Mouse (Mus musculus): Measurements from ENCODE around the gene Gm45799. TPM values are rescaled to one million over a fixed set of nuclear protein-coding genes. Genes with fewer than 3 reads are reported as not detected.

The Gm45799 gene
- polyA plus RNA-seq, 1 experiment from 2014 or later, result 35.8 TPM

DNA sequence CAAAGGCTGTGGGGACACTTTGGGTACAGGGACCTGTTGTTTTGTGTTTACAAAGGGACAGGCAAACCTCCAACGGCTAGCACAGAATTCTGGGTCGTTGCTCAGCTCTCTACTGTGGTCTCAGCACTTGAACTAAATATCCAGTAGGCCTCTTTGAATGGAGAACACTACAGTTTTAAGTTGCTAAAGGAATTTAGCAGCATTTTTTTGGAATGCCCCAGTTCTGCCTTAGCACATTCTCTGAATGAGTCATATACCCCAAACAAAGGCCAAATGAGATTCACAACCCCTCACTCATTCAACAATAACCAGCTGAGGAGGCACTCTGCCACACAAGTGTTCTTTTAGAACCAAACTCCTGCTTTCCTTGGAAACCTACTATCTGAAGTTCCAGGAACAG is 81.6 kb downstream of the Gm45799 start:
- no peak overlapping the region for H3K4me2 ChIP-seq (ENCODE audit: low read length)
- H3K36me3 ChIP-seq (ENCODE audit: insufficient read depth, low read length), result no peaks in the 10 kb centered on the region
- H3K4me3 ChIP-seq (replicated peaks; ENCODE audit: low read depth, low read length), result no peak overlapping the region
- WGBS, result 69% methylated on average over 2 of the region's 2 CpGs
- no peaks in the 10 kb centered on the region for H3K9me3 ChIP-seq (replicated peaks; ENCODE audit: low read length)
- ATAC-seq (replicated peaks; ENCODE audit: low FRiP score, low read depth) (no peak), DNase-seq (ENCODE audit: low spot score) (no peak)
- no peak for TF ChIP-seq CTCF (IDR thresholded peaks at IDR 0.05; ENCODE audit: low read depth)
- H3K27me3 ChIP-seq (ENCODE audit: insufficient read depth, low read length), result no peaks in the 10 kb centered on the region
- H3K4me1 ChIP-seq (replicated peaks; ENCODE audit: insufficient read depth, low read length), result no peaks in the 10 kb centered on the region
- H3K27ac ChIP-seq, result no peak overlapping the region
- no peak overlapping the region for H3K9ac ChIP-seq (ENCODE audit: low read depth, low read length)

DNA sequence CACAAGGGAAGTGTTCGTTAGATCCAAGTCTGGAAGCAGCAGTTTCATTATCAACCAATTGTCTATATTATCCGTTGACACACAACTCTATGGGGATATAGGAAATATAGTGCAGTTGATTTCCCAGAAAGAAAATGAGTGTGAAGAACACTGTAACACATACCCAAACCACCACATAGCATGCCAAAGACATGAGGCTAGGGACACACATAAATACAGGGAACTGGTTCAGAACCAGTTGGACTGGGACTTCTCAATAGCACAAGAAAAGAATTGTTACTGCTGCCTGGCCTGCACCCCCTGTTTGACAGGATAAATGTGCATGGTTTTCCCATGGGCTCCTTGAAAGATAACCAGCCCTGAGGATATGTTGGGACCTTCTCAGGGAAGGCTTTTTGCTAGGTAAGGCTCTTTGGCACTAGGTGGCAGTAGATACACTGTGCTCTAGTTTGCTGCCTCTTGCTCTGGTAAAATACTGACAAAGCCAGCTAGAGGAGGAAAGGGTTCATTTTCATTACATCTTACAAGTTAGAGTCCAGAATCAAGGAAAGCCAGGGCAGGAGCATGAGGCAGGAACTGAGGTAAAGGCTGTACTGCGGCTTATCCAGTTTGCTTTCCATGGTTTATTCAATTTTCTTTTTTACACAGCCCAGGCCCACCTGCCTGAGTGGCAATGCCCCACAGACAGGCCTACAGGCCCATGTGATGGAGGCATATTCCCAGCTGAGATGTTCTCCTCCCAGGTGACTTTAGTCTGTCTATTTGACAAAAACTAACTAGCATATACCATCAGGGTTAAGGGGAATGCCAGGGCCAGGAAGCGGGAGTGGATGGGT is 86.0 kb downstream of the Gm45799 start:
- Histone ChIP-seq H3K27me3 (ENCODE audit: insufficient read depth, low read length) (no peaks in the 10 kb centered on the region), H3K9ac (ENCODE audit: low read depth, low read length) (no peak overlapping the region), H3K4me2 (ENCODE audit: low read length) (no peak overlapping the region), H3K4me1 (replicated peaks; ENCODE audit: insufficient read depth, low read length) (no peaks in the 10 kb centered on the region), H3K4me3 (replicated peaks; ENCODE audit: low read depth, low read length) (no peak overlapping the region), H3K36me3 (ENCODE audit: insufficient read depth, low read length) (0 out of 2 replicates have a peak, but pooled peaks cover 6% of the 10 kb centered on the region), H3K9me3 (replicated peaks; ENCODE audit: low read length) (no peaks in the 10 kb centered on the region), H3K27ac (no peak overlapping the region)
- DNase-seq (ENCODE audit: low spot score), result peak; percentile 93
- peak; percentile 95 for TF ChIP-seq CTCF (IDR thresholded peaks at IDR 0.05; ENCODE audit: low read depth)
- 88% methylated on average over 4 of the region's 4 CpGs for WGBS
- ATAC-seq (replicated peaks; ENCODE audit: low FRiP score, low read depth), result peak; percentile 77; the same call in 1 of the 2 replicates

DNA sequence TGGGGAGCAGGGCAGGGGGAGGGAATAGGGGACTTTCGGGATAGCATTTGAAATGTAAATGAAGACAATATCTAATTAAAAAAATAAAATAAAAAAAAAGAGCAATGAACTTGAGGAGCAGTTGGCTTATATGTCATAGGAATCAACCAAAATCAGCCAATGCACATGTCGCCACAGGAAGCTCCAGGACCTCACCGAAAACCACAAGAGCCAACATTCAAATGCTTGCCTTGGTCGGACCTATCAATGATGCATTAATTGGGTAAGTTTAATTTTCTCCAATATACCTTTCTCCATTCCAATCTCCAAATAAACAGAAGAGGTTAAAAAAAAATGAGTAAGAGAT is 86.6 kb downstream of the Gm45799 start:
- H3K27ac ChIP-seq, result no peak overlapping the region
- H3K4me1 ChIP-seq (replicated peaks; ENCODE audit: insufficient read depth, low read length), result no peaks in the 10 kb centered on the region
- DNase-seq (ENCODE audit: low spot score) (no peak), ATAC-seq (replicated peaks; ENCODE audit: low FRiP score, low read depth) (no peak)
- no peaks in the 10 kb centered on the region for H3K9me3 ChIP-seq (replicated peaks; ENCODE audit: low read length)
- no peak overlapping the region for H3K4me2 ChIP-seq (ENCODE audit: low read length)
- TF ChIP-seq CTCF (IDR thresholded peaks at IDR 0.05; ENCODE audit: low read depth), result no peak
- H3K27me3 ChIP-seq (ENCODE audit: insufficient read depth, low read length), result no peaks in the 10 kb centered on the region
- no peak overlapping the region for H3K9ac ChIP-seq (ENCODE audit: low read depth, low read length)
- H3K36me3 ChIP-seq (ENCODE audit: insufficient read depth, low read length), result 0 out of 2 replicates have a peak, but pooled peaks cover 9% of the 10 kb centered on the region
- H3K4me3 ChIP-seq (replicated peaks; ENCODE audit: low read depth, low read length), result no peak overlapping the region
- 96% methylated on average over 4 of the region's 4 CpGs for WGBS

DNA sequence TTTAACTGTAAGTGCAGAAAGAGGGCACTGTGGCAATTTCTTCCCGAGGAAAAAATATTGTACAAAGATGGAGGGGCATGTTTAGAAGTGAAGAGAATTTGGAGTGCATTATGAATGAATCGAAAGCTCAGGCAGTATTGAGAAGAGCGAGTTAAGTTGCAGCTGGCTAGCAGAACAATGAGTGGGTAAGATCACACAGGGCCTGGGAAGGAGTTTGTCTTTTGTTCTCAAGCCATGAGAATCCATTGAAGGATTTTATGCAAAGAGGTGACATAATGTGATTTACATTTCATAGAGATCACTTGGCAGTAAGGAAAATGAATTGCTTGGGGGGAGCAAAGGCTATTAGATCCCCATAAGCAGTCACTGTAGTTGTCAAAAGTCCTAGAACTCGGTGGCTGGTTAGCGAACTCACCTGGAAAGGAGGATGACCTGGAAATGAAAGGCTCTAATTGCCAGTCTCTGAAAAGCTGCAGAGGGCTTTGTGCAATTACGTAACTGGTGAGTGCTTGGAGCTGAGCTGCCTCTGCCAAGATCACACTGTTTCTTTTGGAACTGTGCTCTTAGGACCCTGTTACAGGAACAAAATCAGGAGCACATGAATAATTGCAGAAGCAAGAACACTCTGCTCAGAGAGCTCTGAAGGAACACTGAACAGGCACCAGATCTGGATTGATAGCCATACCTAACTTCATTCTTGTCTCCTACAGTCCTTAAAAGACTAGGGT is 88.5 kb downstream of the Gm45799 start:
- no peak overlapping the region for H3K27ac ChIP-seq
- peaks cover 28% of the 10 kb centered on the region for H3K36me3 ChIP-seq (ENCODE audit: insufficient read depth, low read length)
- H3K9ac ChIP-seq (ENCODE audit: low read depth, low read length), result no peak overlapping the region
- DNase-seq (ENCODE audit: low spot score) (no peak), ATAC-seq (replicated peaks; ENCODE audit: low FRiP score, low read depth) (no peak)
- H3K4me2 ChIP-seq (ENCODE audit: low read length), result no peak overlapping the region
- TF ChIP-seq CTCF (IDR thresholded peaks at IDR 0.05; ENCODE audit: low read depth), result no peak
- no peaks in the 10 kb centered on the region for H3K27me3 ChIP-seq (ENCODE audit: insufficient read depth, low read length)
- H3K4me3 ChIP-seq (replicated peaks; ENCODE audit: low read depth, low read length), result no peak overlapping the region
- WGBS, result 76% methylated on average over 6 of the region's 6 CpGs
- H3K9me3 ChIP-seq (replicated peaks; ENCODE audit: low read length), result no peaks in the 10 kb centered on the region
- no peaks in the 10 kb centered on the region for H3K4me1 ChIP-seq (replicated peaks; ENCODE audit: insufficient read depth, low read length)

DNA sequence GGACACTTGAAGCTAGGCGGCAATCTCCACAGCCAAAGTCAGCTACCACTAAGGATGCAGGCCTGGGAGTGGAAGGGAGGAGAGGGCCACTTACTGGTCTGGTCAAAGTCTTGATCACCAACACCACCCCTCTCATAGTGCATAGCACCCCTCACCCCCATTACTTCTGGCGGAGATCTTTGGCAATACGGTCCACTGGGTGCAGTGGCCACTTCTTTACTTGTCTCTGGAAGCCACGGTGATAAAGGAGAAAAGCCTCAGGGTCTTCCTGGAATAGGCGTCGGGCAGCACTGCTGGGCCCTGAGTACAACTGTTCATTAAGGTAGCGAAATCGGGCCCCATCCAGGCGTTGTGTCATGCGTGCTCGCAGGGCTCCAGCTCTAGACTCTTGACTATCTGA is 93.5 kb downstream of the Gm45799 start:
- 94% methylated on average over 11 of the region's 11 CpGs for WGBS
- Histone ChIP-seq H3K9me3 (replicated peaks; ENCODE audit: low read length) (no peaks in the 10 kb centered on the region), H3K4me3 (replicated peaks; ENCODE audit: low read depth, low read length) (no peak overlapping the region), H3K27ac (no peak overlapping the region), H3K27me3 (ENCODE audit: insufficient read depth, low read length) (no peaks in the 10 kb centered on the region), H3K4me1 (replicated peaks; ENCODE audit: insufficient read depth, low read length) (peaks cover 12% of the 10 kb centered on the region), H3K9ac (ENCODE audit: low read depth, low read length) (no peak overlapping the region), H3K36me3 (ENCODE audit: insufficient read depth, low read length) (peaks cover 34% of the 10 kb centered on the region), H3K4me2 (ENCODE audit: low read length) (no peak overlapping the region)
- DNase-seq (ENCODE audit: low spot score) (no peak), ATAC-seq (replicated peaks; ENCODE audit: low FRiP score, low read depth) (no peak)
- no peak for TF ChIP-seq CTCF (IDR thresholded peaks at IDR 0.05; ENCODE audit: low read depth)

Other genes with a start within 250 kb of the Gm45799 start
- 28.0 and 33.2 TPM in 2 replicates for gene Fam160a2, start 240.5 kb upstream of the Gm45799 start, polyA plus RNA-seq (2015; fragmentation: Nextera tagmentation; extraction: Ambion mirVana)
- 0.05 TPM in 1 of 2 replicates, not detected in the other for gene Cnga4, start 236.0 kb upstream of the Gm45799 start, polyA plus RNA-seq (2015; fragmentation: Nextera tagmentation; extraction: Ambion mirVana)
- gene Cckbr, start 214.8 kb upstream of the Gm45799 start, polyA plus RNA-seq (2015; fragmentation: Nextera tagmentation; extraction: Ambion mirVana), result 0.59 and 0.62 TPM in 2 replicates
- gene Cavin3, start 158.3 kb upstream of the Gm45799 start, polyA plus RNA-seq (2015; fragmentation: Nextera tagmentation; extraction: Ambion mirVana), result 68.0 and 75.8 TPM in 2 replicates
- 60.5 and 60.7 TPM in 2 replicates for gene Smpd1, start 86.2 kb upstream of the Gm45799 start, polyA plus RNA-seq (2015; fragmentation: Nextera tagmentation; extraction: Ambion mirVana)
- 31.4 and 34.1 TPM in 2 replicates for gene Apbb1, start 58.9 kb upstream of the Gm45799 start, polyA plus RNA-seq (2015; fragmentation: Nextera tagmentation; extraction: Ambion mirVana)
- 0.47 and 0.64 TPM in 2 replicates for gene Hpx, start 40.4 kb upstream of the Gm45799 start, polyA plus RNA-seq (2015; fragmentation: Nextera tagmentation; extraction: Ambion mirVana)
- gene Trim3, start 7.0 kb upstream of the Gm45799 start, polyA plus RNA-seq (2015; fragmentation: Nextera tagmentation; extraction: Ambion mirVana), result 24.8 and 26.7 TPM in 2 replicates
- 219 and 230 TPM in 2 replicates for gene Timm10b, start 496 bp upstream of the Gm45799 start, polyA plus RNA-seq (2015; fragmentation: Nextera tagmentation; extraction: Ambion mirVana)
- 72.0 and 76.6 TPM in 2 replicates for gene Arfip2, start 136 bp upstream of the Gm45799 start, polyA plus RNA-seq (2015; fragmentation: Nextera tagmentation; extraction: Ambion mirVana)
- 0.09 and 0.91 TPM in 2 replicates for gene Dnhd1, start 10.3 kb downstream of the Gm45799 start, polyA plus RNA-seq (2015; fragmentation: Nextera tagmentation; extraction: Ambion mirVana)
- gene Ilk, start 96.0 kb downstream of the Gm45799 start, polyA plus RNA-seq (2015; fragmentation: Nextera tagmentation; extraction: Ambion mirVana), result 318 and 342 TPM in 2 replicates
- 34.4 and 36.3 TPM in 2 replicates for gene Rrp8, start 96.8 kb downstream of the Gm45799 start, polyA plus RNA-seq (2015; fragmentation: Nextera tagmentation; extraction: Ambion mirVana)
- 139 and 167 TPM in 2 replicates for gene Taf10, start 103.8 kb downstream of the Gm45799 start, polyA plus RNA-seq (2015; fragmentation: Nextera tagmentation; extraction: Ambion mirVana)
- gene Tpp1, start 111.7 kb downstream of the Gm45799 start, polyA plus RNA-seq (2015; fragmentation: Nextera tagmentation; extraction: Ambion mirVana), result 114 and 123 TPM in 2 replicates
- gene Dchs1, start 147.1 kb downstream of the Gm45799 start, polyA plus RNA-seq (2015; fragmentation: Nextera tagmentation; extraction: Ambion mirVana), result 5.6 and 6.1 TPM in 2 replicates
- gene Mrpl17, start 170.5 kb downstream of the Gm45799 start, polyA plus RNA-seq (2015; fragmentation: Nextera tagmentation; extraction: Ambion mirVana), result 415 and 457 TPM in 2 replicates

All from kidney, postnatal 0 days (tissue).